Mouse (Mus musculus): Measurements from ENCODE around the gene Agbl1. TPM values are rescaled to one million over a fixed set of nuclear protein-coding genes. Genes with fewer than 3 reads are reported as not detected.

Agbl1 gene
- total and polyA plus RNA-seq, 3 experiments = not detected

DNA sequence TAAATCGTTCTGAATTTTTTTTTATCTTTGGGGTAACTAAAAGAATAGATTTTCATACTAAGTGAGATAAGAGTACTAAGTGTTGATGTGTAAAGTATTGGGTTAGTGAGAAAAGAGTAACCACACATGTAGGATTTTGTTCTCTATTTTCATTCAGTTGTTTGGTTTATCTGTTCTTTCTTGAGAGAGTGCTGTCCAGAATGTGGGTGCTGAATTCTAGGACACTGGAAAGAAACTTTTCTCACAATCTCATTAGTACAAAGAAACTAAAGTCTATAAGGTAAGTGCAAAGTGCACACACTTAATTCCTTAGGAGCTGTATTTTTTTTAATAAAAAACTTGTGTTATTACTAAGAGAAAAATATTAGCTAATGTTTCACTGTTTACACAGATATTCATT, 674.4 kb downstream of the Agbl1 start:
- no peak overlapping the region for H3K9ac ChIP-seq (ENCODE audit: insufficient read depth, low read depth)
- H3K4me2 ChIP-seq (ENCODE audit: insufficient read depth, low read depth, poor library complexity, severe bottlenecking) = no peak overlapping the region
- in situ Hi-C loops (cut with MboI; ENCODE audit: low pct_ligation_motif_present, low pct_unique_long_range_greater_than_20kb, low sequenced_read_pairs) = no loop called here
- no peak overlapping the region for H3K27ac ChIP-seq (ENCODE audit: insufficient read depth, low read depth)
- dilution Hi-C loops (cut with MboI; ENCODE audit: extremely low pct_ligation_motif_present, extremely low pct_unique_long_range_greater_than_20kb, low sequenced_read_pairs) = no loop called here
- H3K4me1 ChIP-seq (ENCODE audit: control insufficient read depth in 1 of 2, insufficient read depth in 2 of 2) = no peaks in the 10 kb centered on the region
- no peak overlapping the region for H3K4me3 ChIP-seq (replicated peaks in 1 of 3; ENCODE audit: low read depth in 2 of 3, low read length in 2 of 3, poor library complexity in 1 of 3)
- no peaks in the 10 kb centered on the region for H3K79me2 ChIP-seq (replicated peaks; ENCODE audit: control insufficient read depth, extremely low read depth, insufficient read depth, poor library complexity, severe bottlenecking)
- no peak for DNase-seq (ENCODE audit: extremely low read depth)
- H3K9me3 ChIP-seq (replicated peaks; ENCODE audit: low read length) = no peaks in the 10 kb centered on the region
- H3K36me3 ChIP-seq (replicated peaks in 1 of 2; ENCODE audit: control insufficient read depth in 1 of 2, insufficient read depth in 1 of 2, low read length in 1 of 2) = no peaks in the 10 kb centered on the region
- no peak for TF ChIP-seq MAZ (IDR thresholded peaks at IDR 0.05; ENCODE audit: low read depth, low read length)
- TF ChIP-seq TBP (conservative IDR thresholded peaks at IDR 0.05; ENCODE audit: low read depth, low read length) = no peak
- no peak for TF ChIP-seq KAT2A (IDR thresholded peaks at IDR 0.05; ENCODE audit: insufficient replicate concordance, low read length)
- no peak for TF ChIP-seq HCFC1 (IDR thresholded peaks at IDR 0.05; ENCODE audit: low read depth, low read length)
- TF ChIP-seq GABPA (IDR thresholded peaks at IDR 0.05; ENCODE audit: insufficient replicate concordance, low read depth, low read length) = no peak
- no peak for TF ChIP-seq USF1 (IDR thresholded peaks at IDR 0.05; ENCODE audit: low read depth, low read length)
- H3K27me3 ChIP-seq (replicated peaks) = peaks cover 4% of the 10 kb centered on the region

DNA sequence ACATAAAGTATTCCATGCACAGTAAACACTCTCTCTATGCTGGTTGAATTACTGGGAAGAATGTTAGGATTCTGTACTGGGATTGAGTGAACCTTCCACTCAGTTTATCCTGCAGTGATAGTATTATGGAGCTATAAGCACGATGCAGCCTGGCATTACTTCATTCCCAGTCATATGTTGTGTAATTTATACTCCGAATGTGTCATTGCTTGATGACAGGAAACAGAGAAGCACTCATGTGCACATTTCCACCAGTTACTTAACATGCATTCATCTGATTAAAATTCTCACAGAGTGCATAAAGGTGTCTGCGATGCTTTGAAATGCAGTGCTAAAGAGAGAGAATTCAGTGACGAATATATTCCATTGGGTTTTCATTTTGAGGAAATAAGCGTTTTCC, 682.0 kb downstream of the Agbl1 start:
- dilution Hi-C loops (cut with MboI; ENCODE audit: extremely low pct_ligation_motif_present, extremely low pct_unique_long_range_greater_than_20kb, low sequenced_read_pairs) (no loop called here), in situ Hi-C loops (cut with MboI; ENCODE audit: low pct_ligation_motif_present, low pct_unique_long_range_greater_than_20kb, low sequenced_read_pairs) (no loop called here)
- Histone ChIP-seq H3K9me3 (replicated peaks; ENCODE audit: low read length) (no peaks in the 10 kb centered on the region), H3K36me3 (replicated peaks in 1 of 2; ENCODE audit: control insufficient read depth in 1 of 2, insufficient read depth in 1 of 2, low read length in 1 of 2) (no peaks in the 10 kb centered on the region), H3K4me2 (ENCODE audit: insufficient read depth, low read depth, poor library complexity, severe bottlenecking) (no peak overlapping the region), H3K4me1 (ENCODE audit: control insufficient read depth in 1 of 2, insufficient read depth in 2 of 2) (no peaks in the 10 kb centered on the region), H3K27ac (ENCODE audit: insufficient read depth, low read depth) (no peak overlapping the region), H3K9ac (ENCODE audit: insufficient read depth, low read depth) (no peak overlapping the region), H3K27me3 (replicated peaks) (peaks cover 2% of the 10 kb centered on the region), H3K79me2 (replicated peaks; ENCODE audit: control insufficient read depth, extremely low read depth, insufficient read depth, poor library complexity, severe bottlenecking) (no peaks in the 10 kb centered on the region), H3K4me3 (replicated peaks in 1 of 3; ENCODE audit: low read depth in 2 of 3, low read length in 2 of 3, poor library complexity in 1 of 3) (no peak overlapping the region)
- TF ChIP-seq MEF2A (IDR thresholded peaks at IDR 0.05; ENCODE audit: borderline replicate concordance, low read depth, low read length) (no peak), RAD21 (IDR thresholded peaks at IDR 0.05; ENCODE audit: low read depth, low read length) (no peak)
- DNase-seq (ENCODE audit: extremely low read depth) = no peak

DNA sequence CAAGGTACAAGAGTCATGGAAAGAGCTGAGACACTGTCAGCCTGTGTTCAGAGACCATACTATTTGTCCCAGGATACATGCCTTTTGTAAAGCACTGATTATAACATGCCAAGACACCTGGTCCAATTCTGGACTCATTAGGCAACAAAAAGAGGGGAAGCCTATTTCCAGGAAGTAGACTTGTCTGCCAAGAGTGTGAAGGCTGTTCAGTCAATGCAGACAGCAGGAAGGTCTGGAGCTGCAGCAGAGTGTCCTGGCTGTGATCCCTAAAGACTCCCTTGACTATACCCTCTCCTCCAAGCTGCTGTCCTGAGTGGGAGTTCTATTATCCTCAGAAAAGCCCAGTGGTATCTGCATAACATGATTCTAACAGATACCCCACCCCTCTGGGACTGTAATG, 689.2 kb downstream of the Agbl1 start:
- Histone ChIP-seq H3K27ac (ENCODE audit: insufficient read depth, low read depth) (no peak overlapping the region), H3K9ac (ENCODE audit: insufficient read depth, low read depth) (no peak overlapping the region), H3K36me3 (replicated peaks in 1 of 2; ENCODE audit: control insufficient read depth in 1 of 2, insufficient read depth in 1 of 2, low read length in 1 of 2) (no peaks in the 10 kb centered on the region), H3K4me3 (replicated peaks in 1 of 3; ENCODE audit: low read depth in 2 of 3, low read length in 2 of 3, poor library complexity in 1 of 3) (no peak overlapping the region), H3K79me2 (replicated peaks; ENCODE audit: control insufficient read depth, extremely low read depth, insufficient read depth, poor library complexity, severe bottlenecking) (no peaks in the 10 kb centered on the region), H3K9me3 (replicated peaks; ENCODE audit: low read length) (no peaks in the 10 kb centered on the region), H3K4me2 (ENCODE audit: insufficient read depth, low read depth, poor library complexity, severe bottlenecking) (no peak overlapping the region), H3K27me3 (replicated peaks) (peaks cover 13% of the 10 kb centered on the region), H3K4me1 (ENCODE audit: control insufficient read depth in 1 of 2, insufficient read depth in 2 of 2) (no peaks in the 10 kb centered on the region)
- dilution Hi-C loops (cut with MboI; ENCODE audit: extremely low pct_ligation_motif_present, extremely low pct_unique_long_range_greater_than_20kb, low sequenced_read_pairs) (no loop called here), in situ Hi-C loops (cut with MboI; ENCODE audit: low pct_ligation_motif_present, low pct_unique_long_range_greater_than_20kb, low sequenced_read_pairs) (no loop called here)
- DNase-seq (ENCODE audit: extremely low read depth) = no peak
- TF ChIP-seq EP300 (IDR thresholded peaks at IDR 0.05; ENCODE audit: low read length) (no peak), ETS1 (conservative IDR thresholded peaks at IDR 0.05; ENCODE audit: low read depth, low read length) (no peak), TCF12 (IDR thresholded peaks at IDR 0.05; ENCODE audit: low read depth, low read length) (no peak), MEF2A (IDR thresholded peaks at IDR 0.05; ENCODE audit: borderline replicate concordance, low read depth, low read length) (no peak), ZNF384 (IDR thresholded peaks at IDR 0.05; ENCODE audit: low read depth, low read length) (no peak), USF2 (conservative IDR thresholded peaks at IDR 0.05; ENCODE audit: low read depth, low read length) (no peak), POLR2A (IDR thresholded peaks at IDR 0.05; ENCODE audit: low read depth, low read length) (no peak), NRF1 (IDR thresholded peaks at IDR 0.05; ENCODE audit: low read depth, low read length) (no peak), UBTF (IDR thresholded peaks at IDR 0.05; ENCODE audit: low read depth, low read length) (no peak), ELF1 (IDR thresholded peaks at IDR 0.05; ENCODE audit: low read depth, low read length) (no peak), POLR2AphosphoS2 (IDR thresholded peaks at IDR 0.05; ENCODE audit: low read depth, low read length) (no peak), MXI1 (IDR thresholded peaks at IDR 0.05; ENCODE audit: low read depth, low read length) (no peak), CTCF (conservative IDR thresholded peaks at IDR 0.05 in 1 of 2, IDR thresholded peaks at IDR 0.05 in 1 of 2; ENCODE audit: low read depth in 2 of 2, low read length in 2 of 2) (no peak), ZKSCAN1 (IDR thresholded peaks at IDR 0.05; ENCODE audit: borderline replicate concordance, low read depth, low read length) (no peak), MYC (IDR thresholded peaks at IDR 0.05; ENCODE audit: low read depth, low read length) (no peak)

Data from CH12.LX (cell line).